Mouse (Mus musculus): ENCODE measurements around the gene Gpr157.

- TF ChIP-seq POLR2AphosphoS2 (IDR thresholded peaks at IDR 0.05; ENCODE audit: low read length) = no peak
- TF ChIP-seq NRF1 (IDR thresholded peaks at IDR 0.05; ENCODE audit: insufficient read depth, low read depth, low read length, poor library complexity, severe bottlenecking) = no peak
- no peak for TF ChIP-seq CTCF (IDR thresholded peaks at IDR 0.05 in 2 of 3, conservative IDR thresholded peaks at IDR 0.05 in 1 of 3; ENCODE audit: control insufficient read depth in 1 of 3, insufficient read depth in 1 of 3, low read depth in 2 of 3, low read length in 3 of 3, poor library complexity in 1 of 3, severe bottlenecking in 1 of 3)
- no peak for TF ChIP-seq SIN3A (IDR thresholded peaks at IDR 0.05; ENCODE audit: low read length)
- no peak for TF ChIP-seq MAFK (IDR thresholded peaks at IDR 0.05; ENCODE audit: borderline replicate concordance, low read depth, low read length)
- TF ChIP-seq GATA1 (IDR thresholded peaks at IDR 0.05; ENCODE audit: low read depth, low read length) = no peak
- no peak for TF ChIP-seq POLR2A (IDR thresholded peaks at IDR 0.05; ENCODE audit: control insufficient read depth in 1 of 2, insufficient read depth in 1 of 2, low read depth in 1 of 2, low read length in 2 of 2, poor library complexity in 1 of 2)
- TF ChIP-seq EP300 (IDR thresholded peaks at IDR 0.05; ENCODE audit: low read depth in 1 of 2, low read length in 2 of 2) = no peak
- no peak for TF ChIP-seq CHD2 (IDR thresholded peaks at IDR 0.05; ENCODE audit: low read length)
- TF ChIP-seq MAX (IDR thresholded peaks at IDR 0.05; ENCODE audit: low read length) = no peak
- no peak for TF ChIP-seq TAL1 (IDR thresholded peaks at IDR 0.05; ENCODE audit: low read length)
- TF ChIP-seq ZNF384 (IDR thresholded peaks at IDR 0.05; ENCODE audit: low read depth, low read length) = no peak
- TF ChIP-seq USF1 (IDR thresholded peaks at IDR 0.05; ENCODE audit: low read depth, low read length) = no peak
- TF ChIP-seq HCFC1 (IDR thresholded peaks at IDR 0.05; ENCODE audit: low read depth, low read length) = no peak
Observed at GRCm38 (mm10) chr4:150048038-150048437, 39.1 kb upstream of the Gpr157 start.

Data from MEL (cell line).